Mouse (Mus musculus): ENCODE measurements at regions not wholly inside any gene's neighbourhood (a gene's known extent, or its start where the extent isn't known, plus 50 kb on each side); places are given as distances from the start of the nearest gene placed in this dataset.

DNA sequence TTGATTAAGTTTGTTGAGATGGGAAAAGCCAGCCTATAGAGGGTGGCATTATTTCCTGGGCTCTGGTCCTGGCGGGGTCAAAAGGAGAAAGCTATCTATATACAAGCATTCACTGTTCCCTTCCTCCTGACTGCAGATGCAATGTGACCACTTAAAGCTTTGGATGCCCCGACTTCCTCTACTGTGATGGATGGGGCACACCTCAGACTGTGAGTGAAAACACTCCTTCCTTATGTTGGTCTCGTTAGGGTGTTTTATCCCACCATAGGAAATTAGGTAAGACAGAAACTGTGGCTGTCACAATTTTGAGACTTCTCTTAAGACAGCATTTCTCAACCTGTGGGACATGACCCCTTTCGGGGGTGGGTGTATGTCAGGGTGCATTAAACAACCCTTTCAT, 210.8 kb upstream of the Dusp10 start:
- no peak for TF ChIP-seq CTCF (IDR thresholded peaks at IDR 0.05)
- TF ChIP-seq EP300 (IDR thresholded peaks at IDR 0.05): no peak

All from lung, postnatal 0 days (tissue).